Mouse (Mus musculus) neutrophil, adult 5-6 weeks (primary cell): ENCODE results near the gene Zfp668. TPM values are rescaled to one million over a fixed set of nuclear protein-coding genes. Genes with fewer than 3 reads are reported as not detected.
"Not testable (repeated sequence)": the region's sequence is repeated elsewhere in the genome, so short reads cannot be mapped to it uniquely, and the experiment has no call there.

Experiments used
- ATAC-seq: fragments of 151-379, 151-347 bp; 2 replicates; pipeline ENCODE4 v1.8.0; 2017; ENCODE audit warnings: mild to moderate bottlenecking, moderate TSS enrichment; ENCODE audit not compliant: insufficient number of reproducible peaks, poor library complexity, low FRiP score, severe bottlenecking; ENCODE audit errors: extremely low read depth
- total RNA-seq: library from RNA; stranded (forward); fragments of 200-1000 nt; gene quantifications from 2 replicates; pipeline ENCODE4 v1.2.3, GENCODE M21; 2017

The Zfp668 gene
- total RNA-seq, 1 experiment from 2014 or later, result 6.2 TPM

DNA sequence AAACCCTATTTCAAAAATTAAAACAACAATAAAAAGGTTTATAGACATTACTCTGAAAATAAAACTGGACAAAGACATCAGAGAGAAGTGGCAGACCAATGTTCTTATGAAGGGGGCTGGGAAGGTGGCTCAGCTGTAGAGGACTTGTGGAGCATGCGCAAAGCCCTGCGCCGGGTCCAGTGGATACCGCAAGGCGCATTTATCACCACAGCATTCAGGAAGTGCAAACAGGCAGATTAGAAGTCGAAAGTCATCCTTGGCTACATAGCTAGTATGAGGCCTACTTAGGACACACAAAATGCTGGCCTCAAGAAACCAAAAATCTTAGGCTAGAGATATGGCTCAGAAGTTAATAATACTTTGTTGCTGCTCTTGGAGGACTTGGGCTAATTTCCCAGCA lies 18.4 kb downstream of the Zfp668 start:
- ATAC-seq, result no peak

- no peak for ATAC-seq
These were observed 25.7 kb downstream of the Zfp668 start for GRCm38 (mm10) chr7:127850906-127851305.

- no peak for ATAC-seq
These were observed 26.4 kb downstream of the Zfp668 start for GRCm38 (mm10) chr7:127849973-127850875.

- ATAC-seq, result peak; percentile 80
These were observed 34.5 kb downstream of the Zfp668 start for GRCm38 (mm10) chr7:127842001-127842718.

- ATAC-seq, result peak; percentile 68
These were observed 35.2 kb downstream of the Zfp668 start for GRCm38 (mm10) chr7:127841340-127842000.

- ATAC-seq, result peak; percentile 10; the same call in 1 of the 2 replicates
These were observed 35.7 kb downstream of the Zfp668 start for GRCm38 (mm10) chr7:127840886-127841285.

DNA sequence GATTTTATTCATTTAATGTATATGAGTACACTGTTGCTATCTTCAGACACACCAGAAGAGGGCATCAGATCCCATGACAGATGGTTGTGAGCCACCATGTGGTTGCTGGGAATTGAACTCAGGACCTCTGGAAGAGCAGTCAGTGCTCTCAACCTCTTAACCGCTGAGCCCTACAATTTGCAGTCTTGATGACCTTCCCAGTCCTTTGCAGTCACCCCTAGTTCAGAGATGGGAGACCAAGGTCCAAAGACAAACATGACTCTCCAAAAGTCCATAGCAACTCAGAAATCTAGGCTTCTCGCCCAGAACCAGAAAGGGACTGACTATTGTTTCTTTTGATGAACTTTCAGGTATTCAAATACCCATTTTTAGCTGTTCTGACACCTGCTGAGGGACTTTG lies 36.6 kb downstream of the Zfp668 start:
- ATAC-seq, result not testable (repeated sequence)

DNA sequence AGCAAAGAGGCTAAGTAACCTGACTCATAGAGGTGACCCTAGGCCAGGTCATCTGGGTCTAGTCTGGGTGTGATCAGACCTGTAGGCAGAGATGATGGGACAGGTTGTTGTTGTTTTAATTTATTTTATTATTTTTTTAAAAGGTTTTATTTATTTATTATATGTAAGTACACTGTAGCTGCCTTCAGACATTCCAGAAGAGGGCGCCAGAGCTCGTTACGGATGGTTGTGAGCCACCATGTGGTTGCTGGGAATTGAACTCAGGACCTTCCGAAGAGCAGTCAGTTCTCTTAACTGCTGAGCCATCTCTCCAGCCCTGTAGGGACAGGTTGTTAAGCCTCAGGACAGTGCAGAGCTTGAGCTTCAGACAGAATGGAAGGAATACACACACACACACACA lies 38.8 kb downstream of the Zfp668 start:
- ATAC-seq, result not testable (repeated sequence)

DNA sequence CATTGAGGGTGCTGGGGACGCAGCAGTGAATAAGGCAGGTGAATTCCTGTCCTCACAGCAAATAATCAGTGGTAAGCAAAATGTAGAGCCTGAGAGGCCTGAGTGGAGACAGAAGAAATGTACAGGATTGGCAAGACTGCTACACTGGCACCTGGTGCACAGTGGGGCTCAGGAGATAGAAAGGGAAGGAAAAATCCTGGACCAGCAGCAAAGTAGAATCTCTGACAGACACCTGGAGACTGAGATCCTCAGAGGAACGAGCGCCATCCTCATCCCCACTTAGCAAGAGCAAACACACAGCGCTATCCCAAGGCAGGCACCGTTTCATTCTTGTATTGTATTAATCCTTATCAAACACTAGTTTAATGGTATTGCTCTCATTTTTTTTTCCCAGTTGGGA lies 39.2 kb downstream of the Zfp668 start:
- no peak for ATAC-seq

DNA sequence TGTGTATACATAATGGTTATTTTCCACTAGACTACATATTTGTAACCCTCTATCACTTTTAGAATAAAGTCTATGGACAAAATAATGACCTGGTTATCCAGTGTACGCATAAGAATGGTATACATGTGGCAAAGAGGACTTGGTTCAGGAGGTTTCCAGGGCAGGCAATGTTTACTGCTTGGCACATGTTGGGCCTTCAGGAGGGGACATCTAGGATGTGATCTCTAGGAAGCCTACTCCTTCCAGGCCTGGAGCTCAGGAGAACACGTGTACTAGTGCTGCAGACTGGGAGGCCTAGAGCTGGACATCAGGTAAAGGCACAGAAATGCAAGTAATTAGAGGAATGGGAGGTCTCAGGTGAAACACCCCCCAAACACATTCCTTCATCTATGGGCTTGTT lies 41.1 kb downstream of the Zfp668 start:
- no peak for ATAC-seq

- no peak for ATAC-seq
These were observed 52.3 kb downstream of the Zfp668 start, which contains the start of the genes Stx4a and Stx1b for GRCm38 (mm10) chr7:127824176-127824871. Gene Stx4a (plus strand): TSS chr7:127824294. Gene Stx1b (minus strand): TSS chr7:127824549.

DNA sequence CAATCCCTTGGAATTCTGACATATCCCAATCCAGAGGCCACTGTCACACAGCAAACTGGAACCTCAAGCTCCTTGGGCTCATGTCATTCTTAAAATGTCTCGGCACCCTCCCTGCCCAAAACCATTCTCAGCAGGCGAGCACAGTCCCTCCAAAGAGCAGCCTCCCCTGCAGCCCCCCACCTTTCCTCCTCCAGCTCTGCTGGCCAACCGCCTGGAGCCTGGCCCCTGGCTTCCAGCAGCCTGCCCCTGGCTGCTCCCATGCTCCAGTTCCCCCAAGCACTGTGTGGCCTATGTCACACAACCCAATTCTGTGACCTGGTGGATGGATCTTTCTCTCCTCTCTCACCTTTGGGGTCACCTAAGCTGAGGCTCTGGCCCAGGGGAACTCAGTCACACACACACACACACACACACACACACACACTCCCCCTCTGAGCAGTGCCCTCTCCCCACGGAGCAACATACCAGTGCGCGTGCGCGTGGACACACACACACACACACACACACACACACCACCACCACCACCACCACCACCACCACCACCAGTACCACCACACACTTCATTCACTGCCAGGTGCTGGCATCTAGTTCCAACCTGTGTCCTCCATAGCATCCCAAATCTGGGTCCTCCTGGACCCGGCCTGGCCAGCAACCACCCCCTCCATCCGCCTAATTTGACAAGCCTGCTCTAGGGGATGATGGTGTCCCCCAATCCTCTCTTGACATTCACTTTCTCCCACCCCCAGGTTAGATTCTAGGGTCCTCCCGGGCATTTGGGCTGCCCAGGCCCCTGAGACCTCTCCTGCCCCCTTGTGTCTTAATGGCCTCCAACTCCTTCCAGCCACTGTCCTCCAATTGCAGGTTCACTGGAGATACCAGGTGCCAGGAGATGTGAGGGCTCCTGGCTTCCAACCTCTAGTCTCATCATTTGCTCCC lies 53.1 kb downstream of the Zfp668 start:
- no peak for ATAC-seq

DNA sequence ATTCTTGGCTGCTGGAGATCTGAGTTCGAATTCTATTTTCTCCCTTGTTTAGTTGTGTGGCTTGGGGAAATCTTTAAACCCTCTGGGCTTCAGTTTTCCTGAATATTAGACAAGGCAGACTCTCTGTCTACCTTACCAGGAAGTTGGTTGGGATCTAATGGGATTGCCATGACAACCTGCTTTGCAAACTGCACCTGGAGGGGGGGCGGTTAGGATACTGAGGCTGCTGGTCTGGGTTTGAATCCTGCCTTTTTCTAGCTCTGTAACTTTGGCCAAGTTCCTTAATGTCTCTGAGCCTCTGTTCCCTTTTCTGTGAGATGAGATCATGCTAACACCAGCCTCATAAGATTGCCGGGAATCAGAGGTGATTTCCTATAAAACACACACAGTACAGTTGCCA lies 54.1 kb downstream of the Zfp668 start:
- no peak for ATAC-seq

- ATAC-seq, result no peak
These were observed 55.7 kb downstream of the Zfp668 start for GRCm38 (mm10) chr7:127820836-127821509.

DNA sequence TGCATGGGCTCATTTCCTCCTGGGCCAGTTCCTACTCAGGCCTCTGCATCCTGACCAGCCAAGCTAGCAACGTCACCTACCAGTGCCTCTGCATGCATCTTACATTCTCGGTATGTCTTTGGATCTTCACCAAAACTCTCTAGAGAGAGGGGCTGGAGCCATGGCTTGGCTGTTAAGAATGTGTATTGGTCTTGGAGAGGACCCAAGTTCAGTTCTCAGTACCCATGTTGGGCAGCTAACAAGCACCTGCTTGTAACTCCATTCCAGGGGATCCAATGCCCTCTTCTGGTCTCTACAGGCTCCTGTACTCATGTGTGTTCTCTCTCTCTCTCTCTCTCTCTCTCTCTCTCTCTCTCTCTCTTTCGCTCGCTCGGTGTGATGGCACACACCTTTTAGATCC lies 58.9 kb downstream of the Zfp668 start:
- no peak for ATAC-seq

DNA sequence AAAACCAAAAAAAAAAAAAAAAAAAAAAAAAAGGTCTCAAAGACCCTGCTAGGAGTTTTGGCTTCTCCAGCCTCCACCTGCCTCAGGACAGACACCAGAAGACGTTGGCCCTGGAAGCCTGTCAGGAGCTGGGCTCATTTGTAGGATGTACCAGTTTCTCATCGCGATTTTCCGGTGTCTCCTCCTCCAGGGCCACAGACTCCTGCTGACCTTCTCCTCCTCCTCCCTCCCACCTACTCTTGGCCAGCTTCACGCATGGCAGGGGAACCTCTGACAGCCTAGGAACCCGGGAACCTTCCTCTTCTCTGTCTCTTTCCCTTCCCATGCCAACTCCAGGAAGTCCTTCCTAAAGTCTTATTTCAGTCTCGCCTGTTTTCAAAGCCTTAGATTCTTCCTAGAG lies 59.6 kb downstream of the Zfp668 start:
- no peak for ATAC-seq
